ENCODE assay signal across 13 mouse cellular contexts in the genomic region with DNA sequence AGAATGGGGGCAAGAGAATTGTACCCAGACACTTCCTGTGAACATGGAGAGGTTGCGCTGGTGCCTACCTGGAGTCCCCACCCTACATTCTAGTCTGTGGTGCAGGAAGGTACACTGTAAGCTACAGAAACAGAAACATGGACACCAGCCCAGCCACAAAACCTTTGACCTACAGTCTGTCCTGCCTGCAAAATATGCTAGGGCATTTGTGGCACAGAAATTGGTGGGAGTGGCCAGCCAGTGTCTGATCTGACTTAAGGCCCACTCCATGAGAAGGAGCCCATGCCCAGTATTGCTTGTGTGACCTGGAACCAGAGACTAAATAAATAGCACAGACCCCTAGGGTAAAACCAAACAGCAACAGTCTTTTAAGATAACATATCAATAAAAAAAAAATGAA. TPM values are rescaled to one million over a fixed set of nuclear protein-coding genes. Genes with fewer than 3 reads are reported as not detected.
"Had no signal": no experiment of that assay in that cellular context is flagged by ENCODE, and none has a peak within 500 bp of the region (broad histone marks: within the 10 kb centered on the region; RNA-seq: fewer than 3 reads in every experiment).

No protein-coding gene starts in this region.

- DNase-seq: lung, adult 2 months; lung, postnatal 36 days; right cerebral cortex, adult 18-20 months; right cerebral cortex, postnatal 25 days; thymus, postnatal 36 days had no signal

- H3K27ac ChIP-seq: layer of hippocampus, adult 2 months; limb, embryonic 12.5 days; midbrain, embryonic 13.5 days had no signal

- H3K27me3 ChIP-seq: limb, embryonic 12.5 days; midbrain, embryonic 13.5 days had no signal

- H3K4me2 ChIP-seq: limb, embryonic 12.5 days; midbrain, embryonic 13.5 days had no signal

- H3K36me3 ChIP-seq: limb, embryonic 12.5 days; midbrain, embryonic 13.5 days had no signal

- H3K9me3 ChIP-seq: limb, embryonic 12.5 days; midbrain, embryonic 13.5 days had no signal

- H3K9ac ChIP-seq: limb, embryonic 12.5 days; midbrain, embryonic 13.5 days had no signal

- ATAC-seq: inflammation-experienced regulatory T-cells, adult 6 months; intestine, postnatal 0 days; lung, postnatal 0 days; midbrain, embryonic 13.5 days had no signal

- H3K4me3 ChIP-seq: layer of hippocampus, adult 2 months; limb, embryonic 12.5 days; midbrain, embryonic 13.5 days had no signal

- H3K4me1 ChIP-seq: limb, embryonic 12.5 days had no signal

RNA-seq across cellular contexts. Expression of gene Clgn, which starts 31.7 kb away (rescaled TPM):
- polyA plus RNA-seq: liver, adult 2 months; lung, adult 2 months; small intestine, adult 2 months had no signal
